Mouse (Mus musculus): ENCODE measurements at regions not wholly inside any gene's neighbourhood (a gene's known extent, or its start where the extent isn't known, plus 50 kb on each side); places are given as distances from the start of the nearest gene placed in this dataset.

- TF ChIP-seq CTCF (conservative IDR thresholded peaks at IDR 0.05; ENCODE audit: low read length) (no peak), NANOG (IDR thresholded peaks at IDR 0.05; ENCODE audit: borderline replicate concordance, low read length) (no peak), POU5F1 (IDR thresholded peaks at IDR 0.05; ENCODE audit: borderline replicate concordance, low read length) (no peak)
Measured at GRCm38 (mm10) chr14:105427474-105427901, 169.1 kb downstream of the Ndfip2 start.
